ENCODE assay signal across 16 mouse cellular contexts in genomic region chr16:57346258-57346657, GRCm38 (mm10). TPM values are rescaled to one million over a fixed set of nuclear protein-coding genes. Genes with fewer than 3 reads are reported as not detected.
"Had no signal": no experiment of that assay in that cellular context is flagged by ENCODE, and none has a peak within 500 bp of the region (broad histone marks: within the 10 kb centered on the region; RNA-seq: fewer than 3 reads in every experiment).

No protein-coding gene starts in this region.

- H3K4me3 ChIP-seq: midbrain, embryonic 10.5 days; midbrain, embryonic 12.5 days; neural tube, embryonic 12.5 days had no signal

- H3K27me3 ChIP-seq: midbrain, embryonic 12.5 days; neural tube, embryonic 12.5 days had no signal

- H3K36me3 ChIP-seq: midbrain, embryonic 10.5 days; midbrain, embryonic 12.5 days; neural tube, embryonic 12.5 days had no signal

- H3K4me2 ChIP-seq: lung, embryonic 14.5 days; midbrain, embryonic 12.5 days; neural tube, embryonic 12.5 days had no signal

- H3K4me1 ChIP-seq: midbrain, embryonic 12.5 days; neural tube, embryonic 12.5 days had no signal

- H3K27ac ChIP-seq: midbrain, embryonic 10.5 days; midbrain, embryonic 12.5 days; neural tube, embryonic 12.5 days had no signal

- ATAC-seq: midbrain, embryonic 16.5 days had no signal

- H3K9me3 ChIP-seq: midbrain, embryonic 10.5 days; midbrain, embryonic 12.5 days; neural tube, embryonic 12.5 days had no signal

- H3K9ac ChIP-seq: lung, embryonic 14.5 days; midbrain, embryonic 12.5 days; neural tube, embryonic 12.5 days had no signal

- DNase-seq: lung, adult 18-20 months; lung, embryonic 14.5 days; lung, postnatal 10 days; lung, postnatal 4 days; midbrain, embryonic 14.5 days; right cerebral cortex, postnatal 14 days; thymus, adult 18-20 months; thymus, postnatal 14 days; thymus, postnatal 36 days had no signal

RNA-seq across cellular contexts. Expression of gene Tmem30c, which starts 53.6 kb away (rescaled TPM):
- total RNA-seq: megakaryocyte, adult 5-6 weeks; neutrophil, adult 5-6 weeks had no signal
- polyA plus RNA-seq: spleen, adult 2 months had no signal
